Mouse (Mus musculus): ENCODE results near the gene Tekt1. TPM values are rescaled to one million over a fixed set of nuclear protein-coding genes. Genes with fewer than 3 reads are reported as not detected.
A peak's percentile ranks its signal among the peaks of the same experiment; 100 is the strongest.

The Tekt1 gene
- total RNA-seq, 1 experiment: 4.0 TPM

GRCm38 (mm10) chr11:72409649-72410385, 47.6 kb upstream of the Tekt1 start:
- TF ChIP-seq ZC3H11A (IDR thresholded peaks at IDR 0.05; ENCODE audit: borderline replicate concordance, low read depth, low read length) (no peak), HCFC1 (IDR thresholded peaks at IDR 0.05; ENCODE audit: borderline replicate concordance, insufficient read depth, low read length) (no peak), MAFK (IDR thresholded peaks at IDR 0.05; ENCODE audit: insufficient read depth, low read depth, low read length) (no peak), CHD2 (IDR thresholded peaks at IDR 0.05; ENCODE audit: low read depth, low read length) (no peak)
- Histone ChIP-seq H3K27ac (ENCODE audit: insufficient read depth, low read depth, low read length, poor library complexity, severe bottlenecking) (no peak overlapping the region), H3K9me3 (ENCODE audit: control insufficient read depth, insufficient read depth, low read depth, low read length) (no peaks in the 10 kb centered on the region), H3K36me3 (ENCODE audit: control insufficient read depth, insufficient read depth, low read length, poor library complexity, severe bottlenecking) (no peaks in the 10 kb centered on the region), H3K9ac (ENCODE audit: insufficient read depth, low read depth, low read length, poor library complexity, severe bottlenecking) (0 out of 2 replicates have a peak overlapping the region, but pooled peaks have one; percentile 18), H3K4me3 (ENCODE audit: insufficient read depth in 1 of 2, low read depth in 1 of 2, low read length in 2 of 2, poor library complexity in 1 of 2, severe bottlenecking in 1 of 2) (peak overlapping the region; percentile 62 to 98), H3K4me1 (ENCODE audit: control insufficient read depth in 2 of 2, insufficient read depth in 2 of 2, low read length in 2 of 2, poor library complexity in 1 of 2) (peaks cover 8 to 33% of the 10 kb centered on the region in 2 experiments)
- no peak for DNase-seq (ENCODE audit: low read depth, low spot score)
- in situ Hi-C loops (cut with MboI; ENCODE audit: low sequenced_read_pairs in 2 of 2, unreplicated experiment in 2 of 2): no loop called here

GRCm38 (mm10) chr11:72408451-72409170, 46.4 kb upstream of the Tekt1 start:
- no peak for TF ChIP-seq ZNF384 (IDR thresholded peaks at IDR 0.05; ENCODE audit: low read depth, low read length)
- TF ChIP-seq ZC3H11A (IDR thresholded peaks at IDR 0.05; ENCODE audit: borderline replicate concordance, low read depth, low read length): no peak
- TF ChIP-seq CHD2 (IDR thresholded peaks at IDR 0.05; ENCODE audit: low read depth, low read length): no peak
- no peak for TF ChIP-seq HCFC1 (IDR thresholded peaks at IDR 0.05; ENCODE audit: borderline replicate concordance, insufficient read depth, low read length)
- TF ChIP-seq MAFK (IDR thresholded peaks at IDR 0.05; ENCODE audit: insufficient read depth, low read depth, low read length): no peak
- no peak overlapping the region for H3K9ac ChIP-seq (ENCODE audit: insufficient read depth, low read depth, low read length, poor library complexity, severe bottlenecking)
- no peaks in the 10 kb centered on the region; the same call in 1 of the 2 replicates for H3K36me3 ChIP-seq (ENCODE audit: control insufficient read depth, insufficient read depth, low read length, poor library complexity, severe bottlenecking)
- in situ Hi-C loops (cut with MboI; ENCODE audit: low sequenced_read_pairs in 2 of 2, unreplicated experiment in 2 of 2): no loop called here
- no peak for DNase-seq (ENCODE audit: low read depth, low spot score)
- no peak overlapping the region for H3K4me3 ChIP-seq (ENCODE audit: insufficient read depth in 1 of 2, low read depth in 1 of 2, low read length in 2 of 2, poor library complexity in 1 of 2, severe bottlenecking in 1 of 2)
- peaks cover 10 to 33% of the 10 kb centered on the region in 2 experiments for H3K4me1 ChIP-seq (ENCODE audit: control insufficient read depth in 2 of 2, insufficient read depth in 2 of 2, low read length in 2 of 2, poor library complexity in 1 of 2)
- H3K9me3 ChIP-seq (ENCODE audit: control insufficient read depth, insufficient read depth, low read depth, low read length): no peaks in the 10 kb centered on the region
- H3K27ac ChIP-seq (ENCODE audit: insufficient read depth, low read depth, low read length, poor library complexity, severe bottlenecking): no peak overlapping the region

GRCm38 (mm10) chr11:72407574-72407973, 45.3 kb upstream of the Tekt1 start:
- Histone ChIP-seq H3K9ac (ENCODE audit: insufficient read depth, low read depth, low read length, poor library complexity, severe bottlenecking) (no peak overlapping the region), H3K9me3 (ENCODE audit: control insufficient read depth, insufficient read depth, low read depth, low read length) (no peaks in the 10 kb centered on the region), H3K36me3 (ENCODE audit: control insufficient read depth, insufficient read depth, low read length, poor library complexity, severe bottlenecking) (peaks cover 2% of the 10 kb centered on the region; the same call in 1 of the 2 replicates), H3K27ac (ENCODE audit: insufficient read depth, low read depth, low read length, poor library complexity, severe bottlenecking) (no peak overlapping the region), H3K4me1 (ENCODE audit: control insufficient read depth in 2 of 2, insufficient read depth in 2 of 2, low read length in 2 of 2, poor library complexity in 1 of 2) (peaks cover 14 to 39% of the 10 kb centered on the region in 2 experiments), H3K4me3 (ENCODE audit: insufficient read depth in 1 of 2, low read depth in 1 of 2, low read length in 2 of 2, poor library complexity in 1 of 2, severe bottlenecking in 1 of 2) (no peak overlapping the region)
- TF ChIP-seq ZC3H11A (IDR thresholded peaks at IDR 0.05; ENCODE audit: borderline replicate concordance, low read depth, low read length) (no peak), MAFK (IDR thresholded peaks at IDR 0.05; ENCODE audit: insufficient read depth, low read depth, low read length) (no peak), CHD2 (IDR thresholded peaks at IDR 0.05; ENCODE audit: low read depth, low read length) (no peak), HCFC1 (IDR thresholded peaks at IDR 0.05; ENCODE audit: borderline replicate concordance, insufficient read depth, low read length) (no peak), ZNF384 (IDR thresholded peaks at IDR 0.05; ENCODE audit: low read depth, low read length) (no peak)
- in situ Hi-C loops (cut with MboI; ENCODE audit: low sequenced_read_pairs in 2 of 2, unreplicated experiment in 2 of 2): no loop called here
- no peak for DNase-seq (ENCODE audit: low read depth, low spot score)

- H3K9ac ChIP-seq (ENCODE audit: insufficient read depth, low read depth, low read length, poor library complexity, severe bottlenecking): no peak overlapping the region
- DNase-seq (ENCODE audit: low read depth, low spot score): no peak
Measured at GRCm38 (mm10) chr11:72407081-72407480, 44.8 kb upstream of the Tekt1 start.

More at GRCm38 (mm10) chr11:72407081-72407480, 44.8 kb upstream of the Tekt1 start:
- no peak overlapping the region for H3K27ac ChIP-seq (ENCODE audit: insufficient read depth, low read depth, low read length, poor library complexity, severe bottlenecking)
- H3K36me3 ChIP-seq (ENCODE audit: control insufficient read depth, insufficient read depth, low read length, poor library complexity, severe bottlenecking): peaks cover 2% of the 10 kb centered on the region; the same call in 1 of the 2 replicates
- no peaks in the 10 kb centered on the region for H3K9me3 ChIP-seq (ENCODE audit: control insufficient read depth, insufficient read depth, low read depth, low read length)
- no peak overlapping the region for H3K4me3 ChIP-seq (ENCODE audit: insufficient read depth in 1 of 2, low read depth in 1 of 2, low read length in 2 of 2, poor library complexity in 1 of 2, severe bottlenecking in 1 of 2)
- in situ Hi-C loops (cut with MboI; ENCODE audit: low sequenced_read_pairs in 2 of 2, unreplicated experiment in 2 of 2): no loop called here
- peaks cover 17 to 44% of the 10 kb centered on the region in 2 experiments for H3K4me1 ChIP-seq (ENCODE audit: control insufficient read depth in 2 of 2, insufficient read depth in 2 of 2, low read length in 2 of 2, poor library complexity in 1 of 2)
- TF ChIP-seq ZC3H11A (IDR thresholded peaks at IDR 0.05; ENCODE audit: borderline replicate concordance, low read depth, low read length) (no peak), HCFC1 (IDR thresholded peaks at IDR 0.05; ENCODE audit: borderline replicate concordance, insufficient read depth, low read length) (no peak), CHD2 (IDR thresholded peaks at IDR 0.05; ENCODE audit: low read depth, low read length) (no peak), MAFK (IDR thresholded peaks at IDR 0.05; ENCODE audit: insufficient read depth, low read depth, low read length) (no peak), ZNF384 (IDR thresholded peaks at IDR 0.05; ENCODE audit: low read depth, low read length) (no peak)

All from ES-E14 (cell line).